Mouse (Mus musculus): ENCODE measurements at regions not wholly inside any gene's neighbourhood (a gene's known extent, or its start where the extent isn't known, plus 50 kb on each side); places are given as distances from the start of the nearest gene placed in this dataset.

GRCm38 (mm10) chr17:63802846-63803245 lies 60.0 kb upstream of the Fer start:
- no peak for DNase-seq

- DNase-seq = peak; percentile 81 to 83
Observed at GRCm38 (mm10) chr17:63803599-63803998, 59.3 kb upstream of the Fer start.

GRCm38 (mm10) chr17:63804416-63804815 lies 58.4 kb upstream of the Fer start:
- no peak for DNase-seq

- DNase-seq = no peak
Observed at GRCm38 (mm10) chr17:63806360-63806759, 56.5 kb upstream of the Fer start.

GRCm38 (mm10) chr17:63807590-63808228 lies 55.2 kb upstream of the Fer start:
- no peak for DNase-seq

- DNase-seq = no peak
Observed at GRCm38 (mm10) chr17:63808756-63809155, 54.1 kb upstream of the Fer start.

GRCm38 (mm10) chr17:63811246-63811785 lies 51.5 kb upstream of the Fer start:
- no peak for DNase-seq

GRCm38 (mm10) chr17:63812586-63812985 lies 50.3 kb upstream of the Fer start:
- peak in 1 of 2 experiments; percentile 10 for DNase-seq
